Mouse (Mus musculus) forebrain, embryonic 15.5 days (tissue): Measurements from ENCODE around the gene Gm49776. TPM values are rescaled to one million over a fixed set of nuclear protein-coding genes. Genes with fewer than 3 reads are reported as not detected.
"Not testable (repeated sequence)": the region's sequence is repeated elsewhere in the genome, so short reads cannot be mapped to it uniquely, and the experiment has no call there.

Source experiments
- ATAC-seq: fragments of 200-750 bp; cut with Nextera tagmentation; replicated peaks from 2 replicates; pipeline ENCODE4 v1.8.0; 2017; ENCODE audit warnings: mild to moderate bottlenecking, moderate TSS enrichment, moderate library complexity
- H3K27ac ChIP-seq: fragments of 300-500 bp; sonication (generic); replicated peaks from 2 replicates; pipeline ENCODE4 v1.5.1; 2015; ENCODE audit warnings: mild to moderate bottlenecking, inconsistent platforms
- H3K27me3 ChIP-seq: fragments of 300-500 bp; sonication (generic); 2 replicates; pipeline ENCODE4 v1.6.1; 2015; ENCODE audit warnings: inconsistent platforms
- H3K36me3 ChIP-seq: fragments of 300-500 bp; sonication (generic); 2 replicates; pipeline ENCODE4 v1.6.1; 2015; ENCODE audit warnings: mild to moderate bottlenecking, inconsistent platforms
- H3K4me1 ChIP-seq: fragments of 300-500 bp; sonication (generic); 2 replicates; pipeline ENCODE4 v1.6.1; 2015; ENCODE audit warnings: inconsistent platforms
- H3K4me2 ChIP-seq: fragments of 300-500 bp; sonication (generic); replicated peaks from 2 replicates; pipeline ENCODE4 v1.6.1; 2015; ENCODE audit warnings: mild to moderate bottlenecking, inconsistent platforms
- H3K4me3 ChIP-seq: fragments of 300-500 bp; sonication (generic); 2 replicates; pipeline ENCODE4 v1.5.1; 2015; ENCODE audit warnings: mild to moderate bottlenecking, inconsistent platforms
- H3K9ac ChIP-seq: fragments of 300-500 bp; sonication (generic); replicated peaks from 2 replicates; pipeline ENCODE4 v1.6.1; 2015; ENCODE audit warnings: mild to moderate bottlenecking, inconsistent platforms
- H3K9me3 ChIP-seq: fragments of 300-500 bp; sonication (generic); 2 replicates; pipeline ENCODE4 v1.6.1; 2016; ENCODE audit warnings: inconsistent platforms
- WGBS: fragments of 180-500 bp; shearing (Covaris S2); methylation state at CpG from one replicate; pipeline ENCODE4 v1.1.7; 2015; ENCODE audit warnings: mixed read lengths; 5-methylcytosine and 5-hydroxymethylcytosine counted together
- polyA plus RNA-seq: library from polyadenylated mRNA; unstranded; fragments of >200 nt; fragmentation: Nextera tagmentation; extraction: Ambion mirVana; gene quantifications from 2 replicates; pipeline ENCODE4 v1.2.1, GENCODE M21; 2015

Gm49776 gene
- polyA plus RNA-seq, 1 experiment from 2014 or later, result 3.1 TPM

GRCm38 (mm10) chr16:18214858-18215257 lies 43.3 kb downstream of the Gm49776 start:
- 55% methylated on average over 7 of the region's 7 CpGs for WGBS
- Histone ChIP-seq H3K9me3 (no peaks in the 10 kb centered on the region), H3K4me1 (peaks cover 30% of the 10 kb centered on the region), H3K27ac (peak overlapping the region; percentile 72), H3K9ac (no peak overlapping the region; the same call in 1 of the 2 replicates), H3K36me3 (no peaks in the 10 kb centered on the region), H3K4me2 (peak overlapping the region; percentile 22; the same call in 1 of the 2 replicates), H3K27me3 (no peaks in the 10 kb centered on the region), H3K4me3 (0 out of 2 replicates have a peak overlapping the region, but pooled peaks have one; percentile 10)
- no peak for ATAC-seq

- H3K4me3 ChIP-seq, result 0 out of 2 replicates have a peak overlapping the region, but pooled peaks have one; percentile 7
Measured at GRCm38 (mm10) chr16:18213689-18214088, 44.4 kb downstream of the Gm49776 start.

GRCm38 (mm10) chr16:18211417-18212171 lies 46.5 kb downstream of the Gm49776 start:
- Histone ChIP-seq H3K9ac (no peak overlapping the region), H3K4me1 (peaks cover 30% of the 10 kb centered on the region), H3K9me3 (no peaks in the 10 kb centered on the region), H3K27ac (no peak overlapping the region), H3K27me3 (no peaks in the 10 kb centered on the region), H3K4me3 (no peak overlapping the region), H3K4me2 (no peak overlapping the region), H3K36me3 (no peaks in the 10 kb centered on the region)
- ATAC-seq, result peak; percentile 21; the same call in 1 of the 2 replicates
- 46% methylated on average over 10 of the region's 10 CpGs for WGBS

More at GRCm38 (mm10) chr16:18213689-18214088, 44.4 kb downstream of the Gm49776 start:
- H3K27me3 ChIP-seq, result no peaks in the 10 kb centered on the region
- peak overlapping the region; percentile 72 for H3K27ac ChIP-seq
- peak overlapping the region; percentile 14; the same call in 1 of the 2 replicates for H3K9ac ChIP-seq
- H3K36me3 ChIP-seq, result no peaks in the 10 kb centered on the region
- peaks cover 30% of the 10 kb centered on the region for H3K4me1 ChIP-seq
- H3K4me2 ChIP-seq, result peak overlapping the region; percentile 22
- peak; percentile 90 for ATAC-seq
- no peaks in the 10 kb centered on the region for H3K9me3 ChIP-seq
- WGBS, result 17% methylated on average over 6 of the region's 6 CpGs

- H3K9me3 ChIP-seq, result no peaks in the 10 kb centered on the region
- H3K36me3 ChIP-seq, result no peaks in the 10 kb centered on the region
- H3K4me2 ChIP-seq, result no peak overlapping the region
- no peaks in the 10 kb centered on the region for H3K27me3 ChIP-seq
- no peak overlapping the region for H3K4me3 ChIP-seq
- peaks cover 30% of the 10 kb centered on the region for H3K4me1 ChIP-seq
- 31% methylated on average over 8 of the region's 8 CpGs for WGBS
- H3K27ac ChIP-seq, result no peak overlapping the region
- no peak for ATAC-seq
- no peak overlapping the region for H3K9ac ChIP-seq
Measured at GRCm38 (mm10) chr16:18210701-18211416, 47.3 kb downstream of the Gm49776 start.

- Histone ChIP-seq H3K36me3 (no peaks in the 10 kb centered on the region), H3K4me2 (no peak overlapping the region), H3K27ac (no peak overlapping the region), H3K4me1 (peaks cover 6% of the 10 kb centered on the region; the same call in 1 of the 2 replicates), H3K27me3 (no peaks in the 10 kb centered on the region), H3K9ac (no peak overlapping the region), H3K4me3 (no peak overlapping the region), H3K9me3 (no peaks in the 10 kb centered on the region)
- WGBS, result 62% methylated on average over 7 of the region's 7 CpGs
- ATAC-seq, result no peak
Measured at GRCm38 (mm10) chr16:18203430-18204091, 54.6 kb downstream of the Gm49776 start.

- Histone ChIP-seq H3K9ac (no peak overlapping the region), H3K27ac (no peak overlapping the region), H3K4me1 (peaks cover 11% of the 10 kb centered on the region), H3K36me3 (no peaks in the 10 kb centered on the region), H3K9me3 (no peaks in the 10 kb centered on the region), H3K27me3 (no peaks in the 10 kb centered on the region), H3K4me3 (no peak overlapping the region), H3K4me2 (no peak overlapping the region)
- 94% methylated on average over 1 of the region's 1 CpGs for WGBS
- ATAC-seq, result no peak
Measured at GRCm38 (mm10) chr16:18202061-18202460, 56.1 kb downstream of the Gm49776 start.

- H3K9me3 ChIP-seq, result no peaks in the 10 kb centered on the region
- H3K9ac ChIP-seq, result no peak overlapping the region
- H3K36me3 ChIP-seq, result no peaks in the 10 kb centered on the region
- H3K4me3 ChIP-seq, result no peak overlapping the region
- peaks cover 11% of the 10 kb centered on the region for H3K4me1 ChIP-seq
- H3K4me2 ChIP-seq, result no peak overlapping the region
- ATAC-seq, result no peak
- WGBS, result 44% methylated on average over 1 of the region's 1 CpGs
- H3K27ac ChIP-seq, result no peak overlapping the region
- H3K27me3 ChIP-seq, result no peaks in the 10 kb centered on the region
Measured at GRCm38 (mm10) chr16:18201620-18202019, 56.5 kb downstream of the Gm49776 start.

- no peaks in the 10 kb centered on the region for H3K9me3 ChIP-seq
- H3K4me2 ChIP-seq, result no peak overlapping the region
- no peaks in the 10 kb centered on the region for H3K27me3 ChIP-seq
- no peak for ATAC-seq
- no peak overlapping the region for H3K9ac ChIP-seq
- WGBS, result 85% methylated on average over 2 of the region's 2 CpGs
- H3K4me1 ChIP-seq, result peaks cover 13% of the 10 kb centered on the region
- no peaks in the 10 kb centered on the region for H3K36me3 ChIP-seq
- H3K4me3 ChIP-seq, result no peak overlapping the region
- H3K27ac ChIP-seq, result no peak overlapping the region
Measured at GRCm38 (mm10) chr16:18200062-18200461, 58.1 kb downstream of the Gm49776 start.

GRCm38 (mm10) chr16:18198365-18199098 lies 59.6 kb downstream of the Gm49776 start:
- 0 out of 2 replicates have a peak, but pooled peaks have one; percentile 5 for ATAC-seq
- Histone ChIP-seq H3K27ac (peak overlapping the region; percentile 62), H3K4me1 (peaks cover 26% of the 10 kb centered on the region)

GRCm38 (mm10) chr16:18197881-18198280 lies 60.2 kb downstream of the Gm49776 start:
- no peaks in the 10 kb centered on the region for H3K36me3 ChIP-seq
- WGBS, result 78% methylated on average over 6 of the region's 6 CpGs
- no peak overlapping the region for H3K9ac ChIP-seq
- H3K27ac ChIP-seq, result peak overlapping the region; percentile 62; the same call in 1 of the 2 replicates
- no peaks in the 10 kb centered on the region for H3K27me3 ChIP-seq
- H3K4me2 ChIP-seq, result no peak overlapping the region
- peaks cover 26% of the 10 kb centered on the region for H3K4me1 ChIP-seq
- H3K9me3 ChIP-seq, result no peaks in the 10 kb centered on the region
- H3K4me3 ChIP-seq, result no peak overlapping the region
- no peak for ATAC-seq

More at GRCm38 (mm10) chr16:18198365-18199098, 59.6 kb downstream of the Gm49776 start:
- Histone ChIP-seq H3K27me3 (no peaks in the 10 kb centered on the region), H3K36me3 (no peaks in the 10 kb centered on the region), H3K9ac (no peak overlapping the region), H3K4me3 (no peak overlapping the region), H3K4me2 (no peak overlapping the region), H3K9me3 (no peaks in the 10 kb centered on the region)
- WGBS, result 37% methylated on average over 10 of the region's 10 CpGs

GRCm38 (mm10) chr16:18195561-18195960 lies 62.6 kb downstream of the Gm49776 start:
- not testable (repeated sequence) for ATAC-seq, H3K27me3 ChIP-seq, H3K36me3 ChIP-seq, H3K27ac ChIP-seq, H3K4me2 ChIP-seq, H3K9me3 ChIP-seq, H3K4me3 ChIP-seq, H3K9ac ChIP-seq
- peaks cover 26% of the 10 kb centered on the region for H3K4me1 ChIP-seq
- 38% methylated on average over 3 of the region's 3 CpGs for WGBS
